In genomic region chr10:110982771-110983170, GRCm38 (mm10) we compare ENCODE assay signal across 23 mouse cellular contexts. TPM values are rescaled to one million over a fixed set of nuclear protein-coding genes. Genes with fewer than 3 reads are reported as not detected.
A peak's percentile ranks its signal among the peaks of the same experiment; 100 is the strongest.
DNase-seq lines count a peak whose midpoint lies in the region; ATAC-seq and TF ChIP-seq lines count a peak whose summit lies in the region.
"Had no signal": no experiment of that assay in that cellular context is flagged by ENCODE, and none has a peak within 500 bp of the region (broad histone marks: within the 10 kb centered on the region; RNA-seq: fewer than 3 reads in every experiment).

No protein-coding gene starts in this region.

- WGBS in liver, adult 2 months = 42% methylated on average over 4 of the region's 4 CpGs
- 59% methylated on average over 4 of the region's 4 CpGs for WGBS in liver, postnatal 0 days (ENCODE audit: insufficient replicate concordance)
- 90% methylated on average over 4 of the region's 4 CpGs for WGBS in forebrain, embryonic 10.5 days

- peaks cover 12% of the 10 kb centered on the region; the same call in 1 of the 2 replicates for H3K79me2 ChIP-seq in liver, adult 2 months (ENCODE audit: control insufficient read depth, insufficient read depth, low read length)

- TF ChIP-seq POLR2A in liver, adult 2 months (IDR thresholded peaks at IDR 0.05; ENCODE audit: extremely low read depth, insufficient read depth, low read length) = no peak

- ATAC-seq in liver, postnatal 0 days = no peak
- ATAC-seq: CD4-positive, CD25-positive, alpha-beta regulatory T cell, adult 4 months had no signal

- no peak for TF ChIP-seq CTCF in liver, adult 2 months (IDR thresholded peaks at IDR 0.05; ENCODE audit: low read depth, low read length)
- TF ChIP-seq CTCF in liver, postnatal 0 days (IDR thresholded peaks at IDR 0.05; ENCODE audit: low read depth) = no peak

- H3K9ac ChIP-seq in liver, adult 2 months (ENCODE audit: low read depth, low read length) = no peak overlapping the region
- no peak overlapping the region for H3K9ac ChIP-seq in liver, postnatal 0 days (replicated peaks)
- H3K9ac ChIP-seq: embryonic facial prominence, embryonic 15.5 days; forebrain, embryonic 15.5 days; hindbrain, embryonic 14.5 days had no signal

- DNase-seq in gastrocnemius, adult 18-20 months (ENCODE audit: low spot score) = peak; percentile 48
- DNase-seq in gastrocnemius, postnatal 4 days (ENCODE audit: low spot score in 2 of 2) = no peak
- DNase-seq in kidney, adult 18-20 months = peak; percentile 34
- no peak for DNase-seq in kidney, postnatal 4 days
- DNase-seq in liver, adult 2 months (ENCODE audit: extremely low read depth, low read depth, low spot score) = peak; percentile 11
- no peak for DNase-seq in liver, postnatal 0 days
- no peak for DNase-seq in forebrain, embryonic 10.5 days (ENCODE audit: extremely low spot score, low spot score)
- DNase-seq: adrenal gland, adult 8-10 months; adrenal gland, postnatal 36 days; B cell, adult 2 months; cerebellum, adult 8-10 months; cerebellum, postnatal 14 days; embryo, embryonic 11 days; gastrocnemius, postnatal 14 days; heart, adult 18-20 months; heart, postnatal 10 days had no signal

- no peak overlapping the region for H3K27ac ChIP-seq in liver, adult 2 months (replicated peaks; ENCODE audit: insufficient read depth, low read depth, low read length)
- H3K27ac ChIP-seq in liver, postnatal 0 days (ENCODE audit: low read depth) = no peak overlapping the region
- H3K27ac ChIP-seq in forebrain, embryonic 10.5 days = no peak overlapping the region
- H3K27ac ChIP-seq: embryonic facial prominence, embryonic 15.5 days; forebrain, embryonic 15.5 days; heart, embryonic 10.5 days; hindbrain, embryonic 14.5 days had no signal

- H3K4me1 ChIP-seq in liver, adult 2 months (ENCODE audit: control insufficient read depth, insufficient read depth, low read length) = 0 out of 2 replicates have a peak, but pooled peaks cover 2% of the 10 kb centered on the region
- H3K4me1 ChIP-seq in liver, postnatal 0 days (ENCODE audit: insufficient read depth) = no peaks in the 10 kb centered on the region
- no peaks in the 10 kb centered on the region for H3K4me1 ChIP-seq in forebrain, embryonic 10.5 days
- H3K4me1 ChIP-seq: embryonic facial prominence, embryonic 15.5 days had no signal

- no peaks in the 10 kb centered on the region for H3K9me3 ChIP-seq in liver, postnatal 0 days (ENCODE audit: low read length)
- H3K9me3 ChIP-seq in forebrain, embryonic 10.5 days = no peaks in the 10 kb centered on the region
- H3K9me3 ChIP-seq: embryonic facial prominence, embryonic 15.5 days; forebrain, embryonic 15.5 days; G1E; heart, embryonic 10.5 days had no signal

- H3K4me2 ChIP-seq in liver, postnatal 0 days (ENCODE audit: low read depth, low read length) = no peak overlapping the region
- H3K4me2 ChIP-seq: embryonic facial prominence, embryonic 15.5 days; forebrain, embryonic 15.5 days; hindbrain, embryonic 14.5 days had no signal

- H3K27me3 ChIP-seq in liver, adult 2 months (ENCODE audit: control insufficient read depth, insufficient read depth, low read length) = no peaks in the 10 kb centered on the region
- H3K27me3 ChIP-seq in liver, postnatal 0 days (ENCODE audit: insufficient read depth, low read length) = no peaks in the 10 kb centered on the region
- no peaks in the 10 kb centered on the region for H3K27me3 ChIP-seq in forebrain, embryonic 10.5 days (ENCODE audit: poor library complexity, severe bottlenecking)
- H3K27me3 ChIP-seq: embryonic facial prominence, embryonic 15.5 days; forebrain, embryonic 15.5 days had no signal

- H3K36me3 ChIP-seq in liver, adult 2 months (ENCODE audit: control insufficient read depth, insufficient read depth, low read length) = peaks cover 16% of the 10 kb centered on the region
- peaks cover 7% of the 10 kb centered on the region; the same call in 1 of the 2 replicates for H3K36me3 ChIP-seq in liver, postnatal 0 days (replicated peaks; ENCODE audit: insufficient read depth, low read length)
- H3K36me3 ChIP-seq in forebrain, embryonic 10.5 days (replicated peaks) = peaks cover 40% of the 10 kb centered on the region

- H3K4me3 ChIP-seq in liver, adult 2 months (ENCODE audit: insufficient read depth, low read depth, low read length) = no peak overlapping the region
- no peak overlapping the region for H3K4me3 ChIP-seq in liver, postnatal 0 days (ENCODE audit: low read depth, low read length)
- no peak overlapping the region for H3K4me3 ChIP-seq in forebrain, embryonic 10.5 days
- H3K4me3 ChIP-seq: embryonic facial prominence, embryonic 15.5 days; erythroblast, embryonic 14.5 days; forebrain, embryonic 15.5 days; heart, embryonic 10.5 days had no signal

- no peak for TF ChIP-seq EP300 in liver, postnatal 0 days (IDR thresholded peaks at IDR 0.05; ENCODE audit: low read depth)

RNA-seq across cellular contexts. Expression of gene Zdhhc17, which starts 27.2 kb away (rescaled TPM):
- 10 to 100 TPM; 17.1 to 19.2 TPM for total RNA-seq in gastrocnemius, adult 18-20 months (2021)
- total RNA-seq in gastrocnemius, postnatal 4 days (2021) = 10 to 100 TPM; 31.5 to 32.4 TPM
- 17.7 and 20.0 TPM in 2 replicates for total RNA-seq in liver, adult 2 months (2014; rRNA removed)
- 4.1 and 6.3 TPM in 2 replicates for polyA plus RNA-seq in liver, adult 2 months (2012; rRNA removed)
- 4.1 and 4.9 TPM in 2 replicates for polyA plus RNA-seq in liver, postnatal 0 days (2015; fragmentation: Nextera tagmentation; extraction: Ambion mirVana)
- 26.7 and 27.9 TPM in 2 replicates for polyA plus RNA-seq in forebrain, embryonic 10.5 days (2016; fragmentation: Nextera tagmentation; extraction: Ambion mirVana)
- polyA plus RNA-seq: erythroblast, embryonic 14.5 days had no signal

Comparison
In these comparisons a context has a peak if more than half of its experiments do, and no peak if none do; other contexts are left out.
1. DNase-seq: peak in gastrocnemius, adult 18-20 months (single experiment), kidney, adult 18-20 months (single experiment) and liver, adult 2 months (single experiment); none in gastrocnemius, postnatal 4 days (0 of 2), kidney, postnatal 4 days (0 of 2), liver, postnatal 0 days (single experiment) and forebrain, embryonic 10.5 days (single experiment).